Comparison of ENCODE assay signal across 10 mouse cellular contexts in genomic region chr10:118250852-118251295, GRCm38 (mm10). TPM values are rescaled to one million over a fixed set of nuclear protein-coding genes. Genes with fewer than 3 reads are reported as not detected.
DNase-seq lines count a peak whose midpoint lies in the region; ATAC-seq and TF ChIP-seq lines count a peak whose summit lies in the region.
"Had no signal": no experiment of that assay in that cellular context is flagged by ENCODE, and none has a peak within 500 bp of the region (broad histone marks: within the 10 kb centered on the region; RNA-seq: fewer than 3 reads in every experiment).

No protein-coding gene starts in this region.

- no peaks in the 10 kb centered on the region for H3K36me3 ChIP-seq in kidney, embryonic 16.5 days (ENCODE audit: insufficient read depth, low read length)

- no peak for DNase-seq in kidney, adult 18-20 months
- no peak for DNase-seq in Patski (ENCODE audit: low read depth, low spot score)
- DNase-seq in embryo, embryonic 9.5 days (ENCODE audit: extremely low spot score): peak; percentile 59
- peak; percentile 22 for DNase-seq in hindlimb bud, embryonic 11.5 days (ENCODE audit: extremely low spot score, low read depth, low spot score)
- DNase-seq in lung, postnatal 4 days: peak; percentile 28 to 31
- DNase-seq in testis, postnatal 10 days (ENCODE audit: low spot score): peak; percentile 64

- WGBS in kidney, embryonic 16.5 days: 21% methylated on average over 10 of the region's 10 CpGs

- peak overlapping the region; percentile 36 for H3K4me2 ChIP-seq in kidney, embryonic 16.5 days (replicated peaks; ENCODE audit: low read depth, low read length)

- peaks cover 3% of the 10 kb centered on the region; the same call in 1 of the 2 replicates for H3K4me1 ChIP-seq in kidney, embryonic 16.5 days (ENCODE audit: insufficient read depth, low read length)

- POLR2A ChIA-PET in Patski (lab: Charles Lee): no interaction called here

- peak; percentile 31 for TF ChIP-seq CTCF in Patski (IDR thresholded peaks at IDR 0.05)

- in situ Hi-C loops in Patski (cut with MboI; ENCODE audit: low pct_unique_long_range_greater_than_20kb): no loop called here

- peak; percentile 59; the same call in 1 of the 2 replicates for ATAC-seq in kidney, embryonic 16.5 days (ENCODE audit: low FRiP score, low TSS enrichment)
- no peak for ATAC-seq in Patski
- no peak for ATAC-seq in erythroblast, adult 5-6 weeks (replicated peaks; ENCODE audit: low FRiP score, poor library complexity, severe bottlenecking)

- H3K27me3 ChIP-seq in kidney, embryonic 16.5 days (ENCODE audit: insufficient read depth, low read length): no peaks in the 10 kb centered on the region
- no peaks in the 10 kb centered on the region for H3K27me3 ChIP-seq in Patski

- no peak overlapping the region for H3K9ac ChIP-seq in kidney, embryonic 16.5 days (replicated peaks; ENCODE audit: low read length)

- no peak overlapping the region for H3K4me3 ChIP-seq in kidney, embryonic 16.5 days (ENCODE audit: low read length)

- CTCF ChIA-PET in Patski (lab: Charles Lee): no interaction called here

- no peak overlapping the region for H3K27ac ChIP-seq in kidney, embryonic 16.5 days (ENCODE audit: low read length)

- no peaks in the 10 kb centered on the region for H3K9me3 ChIP-seq in kidney, embryonic 16.5 days (ENCODE audit: low read length)

RNA-seq across cellular contexts. Expression of gene Gm32802, which starts 7.6 kb away (rescaled TPM):
- polyA plus RNA-seq in kidney, embryonic 16.5 days (2015; fragmentation: Nextera tagmentation; extraction: Ambion mirVana): 0.08 TPM in 1 of 2 replicates, not detected in the other
- 0.03 TPM for polyA plus RNA-seq in Patski (2021)
- not detected in 2 replicates for total RNA-seq in erythroblast, adult 5-6 weeks (2015; ENCODE audit: low replicate concordance)
- 0.28 TPM in 1 of 2 replicates, not detected in the other for total RNA-seq in erythroblast, adult 5-6 weeks (2017; ENCODE audit: low replicate concordance)
- polyA plus RNA-seq: spleen, adult 2 months had no signal

RNA-seq across cellular contexts. Expression of gene Gm32717, which starts 10.3 kb away (rescaled TPM):
- 0.08 TPM in 1 of 2 replicates, not detected in the other for polyA plus RNA-seq in kidney, embryonic 16.5 days (2015; fragmentation: Nextera tagmentation; extraction: Ambion mirVana)
- 0.03 TPM for polyA plus RNA-seq in Patski (2021)
- not detected in 2 replicates for total RNA-seq in erythroblast, adult 5-6 weeks (2015; ENCODE audit: low replicate concordance)
- total RNA-seq in erythroblast, adult 5-6 weeks (2017; ENCODE audit: low replicate concordance): 0.28 TPM in 1 of 2 replicates, not detected in the other
- polyA plus RNA-seq: spleen, adult 2 months had no signal

RNA-seq across cellular contexts. Expression of gene Iltifb, which starts 44.0 kb away (rescaled TPM):
- not detected in 2 replicates for polyA plus RNA-seq in kidney, embryonic 16.5 days (2015; fragmentation: Nextera tagmentation; extraction: Ambion mirVana)
- not detected for polyA plus RNA-seq in Patski (2021)
- total RNA-seq in erythroblast, adult 5-6 weeks (2015; ENCODE audit: low replicate concordance): not detected in 2 replicates
- not detected in 2 replicates for total RNA-seq in erythroblast, adult 5-6 weeks (2017; ENCODE audit: low replicate concordance)
- total RNA-seq: layer of hippocampus, adult 8-10 months had no signal
- polyA plus RNA-seq: spleen, adult 2 months had no signal

RNA-seq across cellular contexts. Expression of gene Il22, which starts 46.1 kb away (rescaled TPM):
- polyA plus RNA-seq in kidney, embryonic 16.5 days (2015; fragmentation: Nextera tagmentation; extraction: Ambion mirVana): not detected in 2 replicates
- not detected for polyA plus RNA-seq in Patski (2021)
- total RNA-seq in erythroblast, adult 5-6 weeks (2015; ENCODE audit: low replicate concordance): not detected in 2 replicates
- total RNA-seq in erythroblast, adult 5-6 weeks (2017; ENCODE audit: low replicate concordance): not detected in 2 replicates
- total RNA-seq: layer of hippocampus, adult 8-10 months had no signal
- polyA plus RNA-seq: spleen, adult 2 months had no signal

Comparison
In these comparisons a context has a peak if more than half of its experiments do, and no peak if none do; other contexts are left out.
1. DNase-seq: peak in embryo, embryonic 9.5 days (single experiment), hindlimb bud, embryonic 11.5 days (single experiment), lung, postnatal 4 days (2 of 2) and testis, postnatal 10 days (single experiment); none in kidney, adult 18-20 months (single experiment) and Patski (single experiment).